Mouse (Mus musculus): ENCODE measurements around the gene Tomm34. TPM values are rescaled to one million over a fixed set of nuclear protein-coding genes. Genes with fewer than 3 reads are reported as not detected.

The Tomm34 gene
- polyA plus RNA-seq, 1 experiment from 2014 or later = 55.8 TPM

- 91% methylated on average over 3 of the region's 3 CpGs for WGBS
- DNase-seq (ENCODE audit: low spot score) = no peak
- H3K4me2 ChIP-seq (ENCODE audit: low read depth, low read length) = no peak overlapping the region
- no peak for ATAC-seq (ENCODE audit: low read depth)
- H3K4me1 ChIP-seq (ENCODE audit: control insufficient read depth, insufficient read depth, low read length) = no peaks in the 10 kb centered on the region
- no peaks in the 10 kb centered on the region for H3K27me3 ChIP-seq (replicated peaks; ENCODE audit: control insufficient read depth, insufficient read depth, low read length)
- H3K4me3 ChIP-seq (ENCODE audit: low read depth, low read length) = no peak overlapping the region
- H3K9ac ChIP-seq (ENCODE audit: low read depth, low read length) = no peak overlapping the region
- peaks cover 63% of the 10 kb centered on the region for H3K36me3 ChIP-seq (ENCODE audit: control insufficient read depth, insufficient read depth, low read length)
- no peaks in the 10 kb centered on the region for H3K9me3 ChIP-seq (ENCODE audit: control insufficient read depth, low read length)
- H3K27ac ChIP-seq (replicated peaks; ENCODE audit: low read depth, low read length) = no peak overlapping the region
Observed at GRCm38 (mm10) chr2:164018910-164019309, 52.1 kb downstream of the Tomm34 start.

GRCm38 (mm10) chr2:164015304-164015703, 55.7 kb downstream of the Tomm34 start:
- Histone ChIP-seq H3K9me3 (ENCODE audit: control insufficient read depth, low read length) (no peaks in the 10 kb centered on the region), H3K27me3 (replicated peaks; ENCODE audit: control insufficient read depth, insufficient read depth, low read length) (no peaks in the 10 kb centered on the region), H3K27ac (replicated peaks; ENCODE audit: low read depth, low read length) (no peak overlapping the region), H3K4me3 (ENCODE audit: low read depth, low read length) (no peak overlapping the region), H3K4me1 (ENCODE audit: control insufficient read depth, insufficient read depth, low read length) (no peaks in the 10 kb centered on the region), H3K9ac (ENCODE audit: low read depth, low read length) (no peak overlapping the region), H3K36me3 (ENCODE audit: control insufficient read depth, insufficient read depth, low read length) (peaks cover 89% of the 10 kb centered on the region), H3K4me2 (ENCODE audit: low read depth, low read length) (no peak overlapping the region)
- DNase-seq (ENCODE audit: low spot score) (no peak), ATAC-seq (ENCODE audit: low read depth) (no peak)
- WGBS = 91% methylated on average over 16 of the region's 16 CpGs

- Histone ChIP-seq H3K27me3 (replicated peaks; ENCODE audit: control insufficient read depth, insufficient read depth, low read length) (no peaks in the 10 kb centered on the region), H3K9ac (ENCODE audit: low read depth, low read length) (no peak overlapping the region), H3K27ac (replicated peaks; ENCODE audit: low read depth, low read length) (no peak overlapping the region), H3K36me3 (ENCODE audit: control insufficient read depth, insufficient read depth, low read length) (peaks cover 47% of the 10 kb centered on the region), H3K9me3 (ENCODE audit: control insufficient read depth, low read length) (no peaks in the 10 kb centered on the region), H3K4me3 (ENCODE audit: low read depth, low read length) (no peak overlapping the region), H3K4me2 (ENCODE audit: low read depth, low read length) (no peak overlapping the region), H3K4me1 (ENCODE audit: control insufficient read depth, insufficient read depth, low read length) (peaks cover 6% of the 10 kb centered on the region)
- WGBS = 89% methylated on average over 3 of the region's 3 CpGs
- DNase-seq (ENCODE audit: low spot score) (no peak), ATAC-seq (ENCODE audit: low read depth) (no peak)
Observed at GRCm38 (mm10) chr2:164010944-164011343, 60.0 kb downstream of the Tomm34 start.

- Histone ChIP-seq H3K9ac (ENCODE audit: low read depth, low read length) (no peak overlapping the region), H3K27ac (replicated peaks; ENCODE audit: low read depth, low read length) (no peak overlapping the region), H3K4me3 (ENCODE audit: low read depth, low read length) (no peak overlapping the region), H3K4me2 (ENCODE audit: low read depth, low read length) (no peak overlapping the region), H3K9me3 (ENCODE audit: control insufficient read depth, low read length) (no peaks in the 10 kb centered on the region), H3K27me3 (replicated peaks; ENCODE audit: control insufficient read depth, insufficient read depth, low read length) (no peaks in the 10 kb centered on the region), H3K36me3 (ENCODE audit: control insufficient read depth, insufficient read depth, low read length) (peaks cover 42% of the 10 kb centered on the region), H3K4me1 (ENCODE audit: control insufficient read depth, insufficient read depth, low read length) (peaks cover 10% of the 10 kb centered on the region)
- no peak for ATAC-seq (ENCODE audit: low read depth)
- 78% methylated on average over 5 of the region's 5 CpGs for WGBS
- no peak for DNase-seq (ENCODE audit: low spot score)
Observed at GRCm38 (mm10) chr2:164010496-164010895, 60.5 kb downstream of the Tomm34 start.

- Histone ChIP-seq H3K9me3 (ENCODE audit: control insufficient read depth, low read length) (no peaks in the 10 kb centered on the region), H3K9ac (ENCODE audit: low read depth, low read length) (no peak overlapping the region), H3K27me3 (replicated peaks; ENCODE audit: control insufficient read depth, insufficient read depth, low read length) (no peaks in the 10 kb centered on the region), H3K27ac (replicated peaks; ENCODE audit: low read depth, low read length) (no peak overlapping the region), H3K4me1 (ENCODE audit: control insufficient read depth, insufficient read depth, low read length) (peaks cover 13% of the 10 kb centered on the region), H3K4me3 (ENCODE audit: low read depth, low read length) (no peak overlapping the region), H3K4me2 (ENCODE audit: low read depth, low read length) (no peak overlapping the region), H3K36me3 (ENCODE audit: control insufficient read depth, insufficient read depth, low read length) (peaks cover 30% of the 10 kb centered on the region)
- DNase-seq (ENCODE audit: low spot score) = no peak
- 87% methylated on average over 6 of the region's 6 CpGs for WGBS
- no peak for ATAC-seq (ENCODE audit: low read depth)
Observed at GRCm38 (mm10) chr2:164009227-164009626, 61.7 kb downstream of the Tomm34 start.

DNA sequence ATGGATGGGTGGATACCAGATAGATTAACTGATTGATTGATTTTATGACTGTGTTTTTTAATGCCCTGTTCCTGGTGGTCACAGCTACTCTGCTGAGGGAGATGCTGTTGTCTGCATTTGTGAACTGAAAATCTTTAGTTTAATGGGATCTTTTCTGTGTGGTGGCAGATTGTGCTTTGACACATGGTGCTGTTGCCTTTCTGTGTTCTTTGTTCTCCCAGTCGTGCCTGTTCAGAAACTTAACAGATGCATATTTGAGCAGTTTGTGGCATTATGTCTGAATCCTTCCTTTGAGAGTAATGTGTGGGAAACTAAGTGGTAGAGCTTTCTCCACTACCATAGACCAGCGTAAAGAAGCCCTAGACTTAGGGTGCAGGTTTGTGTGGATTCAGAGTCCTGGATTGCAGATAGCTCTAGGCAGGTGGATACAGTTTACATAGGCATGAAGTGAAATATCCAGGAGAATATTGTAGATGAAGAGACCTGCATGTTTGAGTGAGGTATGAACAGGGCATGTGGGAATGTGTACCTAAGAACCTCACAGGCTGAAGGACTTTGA, 62.9 kb downstream of the Tomm34 start:
- peaks cover 18% of the 10 kb centered on the region for H3K36me3 ChIP-seq (ENCODE audit: control insufficient read depth, insufficient read depth, low read length)
- no peak overlapping the region for H3K4me2 ChIP-seq (ENCODE audit: low read depth, low read length)
- no peak for ATAC-seq (ENCODE audit: low read depth)
- H3K9me3 ChIP-seq (ENCODE audit: control insufficient read depth, low read length) = no peaks in the 10 kb centered on the region
- no peaks in the 10 kb centered on the region for H3K27me3 ChIP-seq (replicated peaks; ENCODE audit: control insufficient read depth, insufficient read depth, low read length)
- 75% methylated on average over 2 of the region's 2 CpGs for WGBS
- H3K9ac ChIP-seq (ENCODE audit: low read depth, low read length) = no peak overlapping the region
- no peak overlapping the region for H3K27ac ChIP-seq (replicated peaks; ENCODE audit: low read depth, low read length)
- no peak for DNase-seq (ENCODE audit: low spot score)
- no peak overlapping the region for H3K4me3 ChIP-seq (ENCODE audit: low read depth, low read length)
- H3K4me1 ChIP-seq (ENCODE audit: control insufficient read depth, insufficient read depth, low read length) = peaks cover 13% of the 10 kb centered on the region

DNA sequence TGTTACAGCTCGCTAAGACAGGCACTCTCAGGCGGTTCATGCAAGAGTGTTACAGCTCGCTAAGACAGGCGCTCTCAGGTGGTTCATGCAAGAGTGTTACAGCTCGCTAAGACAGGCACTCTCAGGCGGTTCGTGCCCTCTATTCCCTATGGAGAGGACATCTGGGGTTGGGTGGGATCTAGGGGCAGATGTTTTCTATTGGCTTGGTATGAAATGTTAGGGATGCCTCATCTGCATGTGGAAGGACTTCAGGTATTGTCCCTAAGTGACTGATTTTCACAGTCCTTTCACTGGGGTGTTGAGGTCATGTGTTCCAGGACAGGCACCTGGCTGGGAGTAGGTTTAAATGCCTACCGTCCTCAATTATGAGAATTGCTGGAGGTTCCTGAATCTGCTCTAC, 63.4 kb downstream of the Tomm34 start:
- Histone ChIP-seq H3K27me3 (replicated peaks; ENCODE audit: control insufficient read depth, insufficient read depth, low read length) (no peaks in the 10 kb centered on the region), H3K9ac (ENCODE audit: low read depth, low read length) (no peak overlapping the region), H3K4me2 (ENCODE audit: low read depth, low read length) (no peak overlapping the region), H3K27ac (replicated peaks; ENCODE audit: low read depth, low read length) (no peak overlapping the region), H3K36me3 (ENCODE audit: control insufficient read depth, insufficient read depth, low read length) (peaks cover 18% of the 10 kb centered on the region), H3K9me3 (ENCODE audit: control insufficient read depth, low read length) (no peaks in the 10 kb centered on the region), H3K4me3 (ENCODE audit: low read depth, low read length) (no peak overlapping the region), H3K4me1 (ENCODE audit: control insufficient read depth, insufficient read depth, low read length) (peaks cover 16% of the 10 kb centered on the region)
- DNase-seq (ENCODE audit: low spot score) = no peak
- no peak for ATAC-seq (ENCODE audit: low read depth)
- WGBS = 84% methylated on average over 8 of the region's 8 CpGs

- Histone ChIP-seq H3K27ac (replicated peaks; ENCODE audit: low read depth, low read length) (no peak overlapping the region), H3K4me3 (ENCODE audit: low read depth, low read length) (no peak overlapping the region), H3K27me3 (replicated peaks; ENCODE audit: control insufficient read depth, insufficient read depth, low read length) (no peaks in the 10 kb centered on the region), H3K4me2 (ENCODE audit: low read depth, low read length) (no peak overlapping the region), H3K4me1 (ENCODE audit: control insufficient read depth, insufficient read depth, low read length) (peaks cover 16% of the 10 kb centered on the region), H3K9me3 (ENCODE audit: control insufficient read depth, low read length) (no peaks in the 10 kb centered on the region), H3K9ac (ENCODE audit: low read depth, low read length) (no peak overlapping the region), H3K36me3 (ENCODE audit: control insufficient read depth, insufficient read depth, low read length) (peaks cover 13% of the 10 kb centered on the region)
- DNase-seq (ENCODE audit: low spot score) (no peak), ATAC-seq (ENCODE audit: low read depth) (no peak)
- WGBS = 63% methylated on average over 10 of the region's 10 CpGs
Observed at GRCm38 (mm10) chr2:164006932-164007331, 64.0 kb downstream of the Tomm34 start.

DNA sequence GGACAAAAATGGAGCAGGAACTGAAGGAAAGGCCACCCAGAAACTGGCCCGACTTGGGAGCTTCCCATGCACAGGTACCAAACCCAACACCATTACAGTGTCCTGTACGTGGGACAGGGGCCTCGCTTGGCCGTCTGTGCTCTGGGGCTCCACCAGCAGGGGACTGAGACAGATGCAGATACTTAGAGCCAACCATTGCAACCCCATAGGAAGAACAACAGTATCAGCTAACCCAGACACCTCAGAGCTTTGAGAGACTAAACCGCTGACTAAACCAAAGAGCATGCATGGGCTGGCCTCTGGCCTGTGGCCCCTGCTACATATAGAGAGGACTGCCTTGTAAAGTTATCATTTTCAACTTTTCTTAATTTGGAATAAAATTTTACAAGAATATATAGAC, 66.5 kb downstream of the Tomm34 start:
- Histone ChIP-seq H3K27ac (replicated peaks; ENCODE audit: low read depth, low read length) (no peak overlapping the region), H3K4me3 (ENCODE audit: low read depth, low read length) (no peak overlapping the region), H3K36me3 (ENCODE audit: control insufficient read depth, insufficient read depth, low read length) (0 out of 2 replicates have a peak, but pooled peaks cover 6% of the 10 kb centered on the region), H3K27me3 (replicated peaks; ENCODE audit: control insufficient read depth, insufficient read depth, low read length) (no peaks in the 10 kb centered on the region), H3K9me3 (ENCODE audit: control insufficient read depth, low read length) (no peaks in the 10 kb centered on the region), H3K4me1 (ENCODE audit: control insufficient read depth, insufficient read depth, low read length) (peaks cover 16% of the 10 kb centered on the region), H3K4me2 (ENCODE audit: low read depth, low read length) (no peak overlapping the region), H3K9ac (ENCODE audit: low read depth, low read length) (no peak overlapping the region)
- WGBS = 79% methylated on average over 5 of the region's 5 CpGs
- no peak for ATAC-seq (ENCODE audit: low read depth)
- no peak for DNase-seq (ENCODE audit: low spot score)
